Mouse (Mus musculus) Muller cell, postnatal 12 days (primary cell): ENCODE measurements at regions not wholly inside any gene's neighbourhood (a gene's known extent, or its start where the extent isn't known, plus 50 kb on each side); places are given as distances from the start of the nearest gene placed in this dataset.

Experiments used
- DNase-seq: peaks from one replicate; pipeline ENCODE4 v3.0.0-alpha.2; 2015; ENCODE audit errors: inconsistent ontology term

GRCm38 (mm10) chr10:44945205-44945725, 121.7 kb upstream of the Prep start:
- no peak for DNase-seq

DNA sequence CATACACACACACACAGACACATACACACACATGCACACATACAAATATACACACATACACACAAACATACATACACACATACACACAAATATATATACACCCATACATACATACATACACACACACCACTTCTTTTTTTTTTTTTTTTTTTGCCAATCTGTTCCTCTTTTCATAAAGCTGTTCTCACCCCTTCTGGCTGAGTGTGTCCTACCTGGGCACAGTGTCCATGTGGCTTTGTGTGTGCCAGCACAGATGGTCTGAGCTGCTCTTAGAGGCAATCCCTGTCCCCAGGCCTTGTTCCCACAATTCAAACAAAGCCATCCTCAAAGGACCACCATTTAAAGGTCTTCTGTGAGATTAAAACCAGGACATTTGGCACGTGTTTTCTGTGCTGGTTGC, 127.6 kb upstream of the Prep start:
- DNase-seq, result no peak

GRCm38 (mm10) chr10:44936976-44937500, 130.0 kb upstream of the Prep start:
- peak; percentile 77 for DNase-seq

DNA sequence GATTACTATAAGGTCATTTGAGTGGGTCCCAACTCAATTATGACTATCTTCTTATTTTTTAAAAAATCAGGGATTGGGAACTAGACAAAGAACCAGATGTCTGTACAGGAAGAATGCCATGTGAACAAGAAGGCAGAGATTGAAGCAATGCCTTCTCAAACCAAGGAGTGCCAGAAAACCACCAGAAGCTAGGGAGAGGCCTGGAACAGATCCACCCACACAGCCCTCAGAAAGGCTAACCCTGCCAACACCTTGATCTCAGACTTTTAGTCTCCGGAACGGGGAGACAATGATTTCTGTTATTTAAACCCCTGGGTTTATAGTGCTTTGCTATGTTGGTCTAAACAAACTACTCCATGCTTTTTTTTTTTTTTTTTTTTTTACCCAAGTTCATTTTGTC, 136.2 kb upstream of the Prep start:
- DNase-seq, result no peak

- no peak for DNase-seq
Measured at GRCm38 (mm10) chr10:44913751-44914388, 153.1 kb upstream of the Prep start.

GRCm38 (mm10) chr10:44904520-44904919, 162.5 kb upstream of the Prep start:
- no peak for DNase-seq

DNA sequence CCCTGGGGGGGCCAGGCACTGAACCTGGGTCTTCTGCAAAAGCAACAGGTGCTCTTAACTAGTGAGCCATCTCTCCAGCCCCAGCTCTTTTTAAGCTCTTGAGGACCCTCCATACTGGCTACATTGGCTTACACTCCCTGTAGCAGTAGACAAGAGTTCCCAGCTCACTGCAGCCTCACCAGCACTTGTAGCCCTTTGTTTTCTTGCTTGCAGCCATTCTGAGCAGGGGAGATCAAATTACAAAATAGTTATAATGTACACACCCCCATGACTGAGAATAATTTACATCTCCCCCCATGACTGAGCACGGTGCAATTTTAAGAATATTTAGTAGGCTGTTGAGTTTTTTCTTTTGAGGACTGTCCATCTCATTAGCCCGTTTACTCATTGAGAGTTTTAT, 165.8 kb upstream of the Prep start:
- no peak for DNase-seq

DNA sequence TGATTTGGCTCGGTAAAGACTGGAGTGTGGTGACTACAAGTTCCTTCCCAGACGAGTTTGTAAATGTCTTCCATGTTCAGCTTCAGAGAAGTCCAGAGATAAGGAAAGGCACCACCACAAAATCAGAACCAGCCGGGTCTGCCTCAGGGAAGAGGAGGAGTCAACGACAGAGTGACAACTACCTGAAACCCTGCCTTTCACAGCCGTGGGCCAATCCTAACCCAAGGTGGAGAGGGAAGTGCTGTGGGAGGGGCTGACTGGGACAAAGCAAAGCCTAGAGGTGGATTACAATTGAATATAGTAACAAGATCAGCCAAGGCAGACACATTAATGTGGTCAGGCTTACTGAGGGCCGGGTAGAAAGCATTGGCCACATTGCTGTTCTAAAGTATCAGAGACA, 174.9 kb upstream of the Prep start:
- no peak for DNase-seq

DNA sequence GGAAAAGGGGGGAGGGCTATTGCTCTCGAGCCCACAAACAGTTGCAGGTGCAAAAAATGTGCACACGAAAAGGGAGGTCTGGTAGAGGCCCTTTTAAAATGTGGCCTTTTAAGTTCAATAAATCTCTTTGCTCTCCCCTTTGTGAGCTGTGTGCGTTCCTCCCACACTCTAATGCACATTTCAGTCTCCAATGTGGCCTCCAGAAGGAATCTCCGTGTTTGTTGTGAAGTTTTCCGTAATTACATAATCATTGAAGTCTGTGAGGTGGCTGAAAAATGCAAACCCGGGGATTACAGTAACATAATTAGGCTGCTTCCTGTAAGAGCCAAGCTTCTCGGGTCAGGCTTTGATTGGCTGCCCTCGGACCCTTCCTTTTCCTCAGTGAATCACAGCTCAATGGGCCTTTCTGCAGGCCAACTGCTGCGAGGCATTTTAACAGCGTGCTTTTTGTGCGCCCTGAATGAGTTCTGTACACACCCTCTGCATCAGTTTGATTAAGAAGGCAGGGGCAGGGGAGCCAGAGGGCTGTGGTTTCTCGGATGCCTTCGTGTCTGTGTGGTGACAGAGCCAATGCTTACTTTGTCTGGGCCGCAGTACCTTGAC, 179.8 kb upstream of the Prep start:
- peak; percentile 98 for DNase-seq

GRCm38 (mm10) chr10:44881967-44882366, 185.0 kb upstream of the Prep start:
- DNase-seq, result no peak

DNA sequence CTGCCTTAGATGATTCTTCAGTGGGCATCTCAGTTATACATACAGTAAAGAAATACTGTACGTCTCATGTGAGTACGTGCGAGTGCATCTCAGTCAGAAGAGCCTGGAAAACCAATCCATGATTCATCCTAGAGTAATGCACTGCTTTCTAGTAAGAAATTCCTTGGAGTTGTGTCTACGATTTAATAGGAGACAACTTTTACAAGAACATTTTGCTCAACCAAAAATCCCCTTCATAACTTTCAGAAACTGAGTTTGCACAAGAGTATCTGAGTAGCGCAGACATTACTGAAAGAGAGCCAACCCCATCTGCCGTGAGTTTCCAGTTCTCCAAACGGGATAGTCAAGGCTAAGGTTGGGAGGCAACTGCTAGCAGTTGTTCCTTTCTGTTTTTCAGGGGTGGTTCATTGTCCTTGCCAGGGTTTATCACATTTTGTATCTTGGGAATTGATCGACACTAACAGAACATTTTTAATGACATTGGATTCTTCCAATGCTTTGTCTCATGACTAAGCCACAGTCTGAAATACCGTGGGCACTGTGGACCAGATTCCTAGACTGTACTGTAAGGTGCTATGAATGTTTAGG, 189.8 kb upstream of the Prep start:
- DNase-seq, result peak; percentile 69

GRCm38 (mm10) chr10:44873642-44874285, 193.2 kb upstream of the Prep start:
- peak; percentile 81 for DNase-seq

- DNase-seq, result no peak
Measured at GRCm38 (mm10) chr10:44864191-44864747, 202.7 kb upstream of the Prep start.

GRCm38 (mm10) chr10:44862360-44862674, 204.7 kb upstream of the Prep start:
- peak; percentile 27 for DNase-seq

DNA sequence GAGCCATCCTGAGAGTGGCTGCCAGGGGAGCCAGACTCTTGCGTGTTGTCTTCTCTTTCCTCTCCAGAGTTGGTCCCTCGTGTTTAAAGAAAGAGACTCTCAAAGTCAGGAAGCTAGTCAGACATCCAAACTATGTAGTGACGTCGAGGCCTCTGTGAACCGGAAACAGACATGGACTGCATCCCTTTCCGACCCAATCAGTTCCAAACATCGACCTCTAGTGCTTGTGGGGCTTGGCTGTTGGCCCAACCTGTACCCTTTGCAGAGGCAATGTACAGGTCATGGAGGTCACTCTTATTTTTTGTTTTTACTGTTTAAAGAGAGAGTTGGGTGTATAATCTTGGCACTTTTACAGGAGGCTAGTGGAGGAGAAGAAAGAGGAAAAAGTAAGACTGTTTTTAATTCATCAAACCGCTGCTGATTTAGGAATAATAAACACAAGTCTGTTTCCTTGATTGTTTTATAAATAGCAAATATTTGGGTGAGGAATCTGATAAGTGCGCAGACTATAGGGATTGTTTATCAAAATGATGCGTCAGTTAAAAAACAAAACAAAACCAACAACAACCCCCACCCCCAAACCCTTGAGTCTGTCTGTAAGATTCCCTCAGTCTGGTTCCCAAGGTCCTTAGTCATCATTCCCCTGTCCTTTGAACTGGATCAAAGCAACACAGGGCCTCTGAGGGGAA, 205.2 kb upstream of the Prep start:
- no peak for DNase-seq

DNA sequence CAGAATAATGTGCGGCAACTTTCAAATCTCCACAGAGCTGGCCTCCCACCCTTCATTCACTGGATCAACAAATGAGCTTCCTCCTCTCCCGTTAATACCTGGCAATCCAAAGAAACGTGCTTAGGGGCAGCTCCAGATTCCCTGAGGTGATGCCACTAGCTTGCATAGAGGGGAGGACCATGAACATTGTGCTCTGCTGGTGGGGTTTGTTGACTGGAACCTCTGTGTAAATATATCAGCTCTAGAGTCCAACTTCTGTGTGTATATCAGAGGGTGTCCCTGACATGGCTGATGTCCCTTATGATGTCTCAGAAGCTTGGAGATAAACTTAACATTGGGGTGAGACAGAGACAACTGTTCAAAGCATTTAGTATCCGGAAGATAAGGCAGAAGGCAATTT, 209.6 kb upstream of the Prep start:
- no peak for DNase-seq

- DNase-seq, result no peak
Measured at GRCm38 (mm10) chr10:44854109-44854508, 212.9 kb upstream of the Prep start.

DNA sequence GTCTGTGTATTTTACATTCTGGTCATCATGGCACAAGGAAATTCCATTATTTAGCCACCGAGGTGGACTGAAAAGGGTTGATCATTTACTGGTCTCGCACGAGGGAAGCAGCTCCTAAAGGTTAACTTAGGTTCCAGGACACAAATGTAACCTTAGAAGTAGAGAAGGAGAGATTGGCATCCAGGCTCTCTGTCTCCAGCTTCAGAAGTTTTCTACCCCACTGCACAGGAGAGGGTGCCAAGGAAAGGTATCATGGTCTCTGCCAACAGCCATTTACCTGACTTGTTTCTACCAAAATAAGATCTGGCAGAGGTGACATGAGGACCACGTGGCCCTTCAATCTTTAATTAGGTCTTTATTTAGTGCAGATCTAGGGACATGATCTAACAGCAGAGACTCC, 218.0 kb upstream of the Prep start:
- DNase-seq, result no peak

DNA sequence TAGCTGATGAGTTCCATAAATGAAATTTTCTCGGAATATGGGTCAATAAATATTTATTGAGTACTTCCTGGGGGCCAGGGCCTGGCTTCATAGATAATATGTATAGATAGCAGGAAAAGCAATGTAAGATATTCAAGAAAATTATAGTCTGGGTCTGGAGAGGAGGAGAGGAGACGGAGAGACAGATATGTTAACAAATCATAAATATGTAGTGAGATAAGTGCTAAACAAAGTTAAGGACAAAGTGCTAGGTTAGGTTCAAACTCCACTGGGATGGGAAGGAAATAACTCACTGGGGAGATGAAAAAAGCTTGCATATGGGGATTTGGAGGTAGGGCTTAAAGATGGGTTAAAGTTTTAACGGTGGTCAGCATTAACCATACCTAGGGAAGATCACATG, 220.2 kb upstream of the Prep start:
- no peak for DNase-seq

DNA sequence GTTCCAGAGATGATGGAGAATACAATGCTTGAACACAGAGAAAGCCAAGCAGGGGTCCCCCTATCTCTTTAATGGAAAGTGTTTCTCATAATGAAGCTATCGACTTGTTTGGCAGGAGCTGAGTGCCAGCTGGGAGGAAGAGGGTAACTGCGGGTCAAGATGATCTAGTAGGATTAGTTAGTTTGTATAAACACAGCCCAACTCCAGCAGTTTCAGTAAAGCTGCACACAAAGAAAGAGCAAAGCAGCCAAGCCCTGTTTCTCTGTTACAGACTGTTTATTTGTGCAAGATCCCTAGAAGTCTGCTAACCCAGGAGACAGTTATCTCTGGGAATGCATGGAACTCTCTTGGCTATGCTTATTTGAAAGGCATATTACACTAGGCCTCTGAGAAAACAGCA, 220.9 kb upstream of the Prep start:
- peak; percentile 53 for DNase-seq

- DNase-seq, result no peak
Measured at GRCm38 (mm10) chr10:44840449-44840848, 226.6 kb upstream of the Prep start.

DNA sequence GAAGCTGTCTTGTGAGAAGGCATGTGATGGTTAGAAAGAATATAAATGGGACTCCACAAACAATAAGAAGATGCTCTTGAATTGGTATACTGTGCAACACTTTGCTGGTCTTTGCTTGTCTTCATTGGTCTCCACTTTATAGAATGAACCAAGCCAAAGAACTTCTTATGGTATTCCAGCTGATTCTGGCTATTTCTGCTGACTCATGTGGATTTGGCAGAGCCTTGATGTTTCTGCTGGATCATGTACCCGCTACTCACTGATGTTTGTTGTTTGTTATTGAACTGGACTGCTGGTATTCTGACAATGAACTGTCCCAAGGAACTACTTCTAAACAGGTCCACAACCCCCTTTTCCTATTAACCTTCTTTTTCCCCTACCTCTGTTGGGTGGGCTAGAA, 234.5 kb upstream of the Prep start:
- no peak for DNase-seq
